Mouse (Mus musculus) stomach, postnatal 0 days (tissue): ENCODE measurements around the gene Myadm.

Experiments used
- CTCF ChIP-seq: IDR thresholded peaks from 2 replicates; pipeline ENCODE4 v1.5.1; 2016; ENCODE audit warnings: antibody characterized with exemption, low read depth, mild to moderate bottlenecking, moderate library complexity
- EP300 ChIP-seq: optimal IDR thresholded peaks from 2 replicates; pipeline ENCODE3; 2016; ENCODE audit warnings: antibody characterized with exemption

GRCm38 (mm10) chr7:3300891-3301627 is 12.2 kb downstream of the Myadm start:
- TF ChIP-seq CTCF (no peak), EP300 (no peak)
